Comparison of ENCODE assay signal across 9 mouse cellular contexts in the genomic region with DNA sequence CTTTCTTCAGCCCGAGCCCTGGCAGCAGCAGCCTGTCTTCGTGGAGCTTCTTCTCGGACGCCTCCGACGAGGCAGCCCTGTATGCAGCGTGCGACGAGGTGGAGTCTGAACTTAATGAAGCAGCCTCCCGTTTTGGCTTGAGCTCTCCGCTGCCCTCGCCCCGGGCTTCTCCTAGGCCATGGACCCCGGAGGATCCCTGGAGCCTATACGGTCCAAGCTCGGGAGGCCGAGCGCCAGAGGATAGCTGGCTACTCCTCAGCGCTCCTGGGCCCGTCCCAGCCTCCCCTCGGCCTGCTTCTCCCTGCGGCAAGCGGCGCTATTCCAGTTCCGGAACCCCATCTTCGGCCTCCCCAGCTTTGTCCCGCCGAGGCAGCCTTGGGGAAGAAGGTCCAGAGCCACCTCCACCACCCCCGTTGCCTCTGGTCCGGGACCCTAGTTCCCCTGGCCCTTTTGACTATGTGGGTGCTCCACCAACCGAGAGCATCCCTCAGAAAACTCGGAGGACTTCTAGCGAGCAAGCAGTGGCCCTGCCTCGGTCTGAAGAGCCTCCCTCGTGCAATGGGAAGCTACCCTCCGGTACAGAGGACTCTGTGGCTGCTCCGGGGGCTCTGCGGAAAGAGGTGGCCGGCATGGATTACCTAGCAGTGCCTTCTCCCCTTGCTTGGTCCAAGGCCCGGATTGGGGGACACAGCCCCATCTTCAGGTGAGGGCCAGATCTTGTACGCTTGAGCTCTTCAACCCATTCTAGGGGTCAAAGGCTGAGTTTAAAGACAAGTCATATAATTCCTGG. TPM values are rescaled to one million over a fixed set of nuclear protein-coding genes. Genes with fewer than 3 reads are reported as not detected.
DNase-seq lines count a peak whose midpoint lies in the region; ATAC-seq and TF ChIP-seq lines count a peak whose summit lies in the region.
"Had no signal": no experiment of that assay in that cellular context is flagged by ENCODE, and none has a peak within 500 bp of the region (broad histone marks: within the 10 kb centered on the region; RNA-seq: fewer than 3 reads in every experiment).

No protein-coding gene starts in this region.

- peak overlapping the region; percentile 80 for H3K9ac ChIP-seq in kidney, embryonic 14.5 days (ENCODE audit: low read depth, low read length)
- peak overlapping the region; percentile 63 for H3K9ac ChIP-seq in heart, embryonic 11.5 days (ENCODE audit: low read depth, low read length)
- H3K9ac ChIP-seq in limb, embryonic 11.5 days (ENCODE audit: low read length), result peak overlapping the region; percentile 97

- H3K36me3 ChIP-seq in kidney, embryonic 14.5 days (ENCODE audit: control insufficient read depth, insufficient read depth, low read length), result peaks cover 29% of the 10 kb centered on the region
- H3K36me3 ChIP-seq in heart, embryonic 11.5 days (ENCODE audit: control insufficient read depth, insufficient read depth, low read length), result no peaks in the 10 kb centered on the region; the same call in 1 of the 2 replicates
- peaks cover 9% of the 10 kb centered on the region; the same call in 1 of the 2 replicates for H3K36me3 ChIP-seq in limb, embryonic 11.5 days (ENCODE audit: control insufficient read depth, insufficient read depth, low read length)
- H3K36me3 ChIP-seq in small intestine, adult 2 months (ENCODE audit: control insufficient read depth, insufficient read depth, low read length), result no peaks in the 10 kb centered on the region

- H3K4me2 ChIP-seq in kidney, embryonic 14.5 days (replicated peaks; ENCODE audit: low read depth, low read length), result peak overlapping the region; percentile 81
- peak overlapping the region; percentile 94 for H3K4me2 ChIP-seq in heart, embryonic 11.5 days
- peak overlapping the region; percentile 95 for H3K4me2 ChIP-seq in limb, embryonic 11.5 days (ENCODE audit: low read depth, severe bottlenecking)

- no peak for ATAC-seq in kidney, embryonic 14.5 days (ENCODE audit: low FRiP score, low TSS enrichment)
- ATAC-seq in heart, embryonic 11.5 days (replicated peaks; ENCODE audit: insufficient number of reproducible peaks, low FRiP score, low TSS enrichment), result no peak
- no peak for ATAC-seq in limb, embryonic 11.5 days (ENCODE audit: insufficient number of reproducible peaks, low FRiP score, low TSS enrichment, low read depth)
- ATAC-seq: Patski had no signal

- H3K9me3 ChIP-seq in kidney, embryonic 14.5 days (ENCODE audit: control insufficient read depth, low read length), result no peaks in the 10 kb centered on the region
- H3K9me3 ChIP-seq in heart, embryonic 11.5 days (replicated peaks; ENCODE audit: control insufficient read depth, low read length), result no peaks in the 10 kb centered on the region
- H3K9me3 ChIP-seq in limb, embryonic 11.5 days (ENCODE audit: control insufficient read depth, low read length), result no peaks in the 10 kb centered on the region

- WGBS in kidney, embryonic 14.5 days, result 13% methylated on average over 39 of the region's 41 CpGs
- 14% methylated on average over 41 of the region's 41 CpGs for WGBS in heart, embryonic 11.5 days (ENCODE audit: insufficient replicate concordance)
- 7% methylated on average over 41 of the region's 41 CpGs for WGBS in limb, embryonic 11.5 days
- WGBS in small intestine, adult 2 months, result 62% methylated on average over 41 of the region's 41 CpGs

- TF ChIP-seq CTCF in small intestine, adult 2 months (IDR thresholded peaks at IDR 0.05; ENCODE audit: extremely low read depth, insufficient read length, insufficient replicate concordance, low read depth, low read length), result no peak

- no peak for DNase-seq in kidney, adult 18-20 months
- peak; percentile 42 for DNase-seq in embryo, embryonic 9.5 days (ENCODE audit: extremely low spot score)
- DNase-seq in limb, embryonic 11.5 days (ENCODE audit: low spot score), result peak; percentile 47
- no peak for DNase-seq in left cerebral cortex, adult 9 months (ENCODE audit: low spot score in 2 of 2)
- no peak for DNase-seq in frontal cortex, postnatal 25 days (ENCODE audit: low spot score in 2 of 2)

- H3K4me1 ChIP-seq in kidney, embryonic 14.5 days (ENCODE audit: control insufficient read depth, insufficient read depth, low read length), result peaks cover 31% of the 10 kb centered on the region
- H3K4me1 ChIP-seq in heart, embryonic 11.5 days (ENCODE audit: control insufficient read depth, insufficient read depth, low read length), result peaks cover 36% of the 10 kb centered on the region
- H3K4me1 ChIP-seq in limb, embryonic 11.5 days (ENCODE audit: control insufficient read depth, insufficient read depth, low read length), result peaks cover 23% of the 10 kb centered on the region
- H3K4me1 ChIP-seq in small intestine, adult 2 months (ENCODE audit: control insufficient read depth, insufficient read depth, insufficient read length, low read length), result peaks cover 5% of the 10 kb centered on the region

- H3K4me3 ChIP-seq in kidney, embryonic 14.5 days (ENCODE audit: low read length), result peak overlapping the region; percentile 83
- H3K4me3 ChIP-seq in heart, embryonic 11.5 days (ENCODE audit: low read depth, low read length), result peak overlapping the region; percentile 64
- peak overlapping the region; percentile 96 for H3K4me3 ChIP-seq in limb, embryonic 11.5 days (ENCODE audit: low read depth, low read length)
- H3K4me3 ChIP-seq in small intestine, adult 2 months (ENCODE audit: low read depth, low read length), result peak overlapping the region; percentile 19

- H3K27me3 ChIP-seq in kidney, embryonic 14.5 days (ENCODE audit: control insufficient read depth, insufficient read depth, low read length), result no peaks in the 10 kb centered on the region
- H3K27me3 ChIP-seq in heart, embryonic 11.5 days (ENCODE audit: control insufficient read depth, insufficient read depth, low read length), result peaks cover 11% of the 10 kb centered on the region
- H3K27me3 ChIP-seq in limb, embryonic 11.5 days (ENCODE audit: control insufficient read depth, insufficient read depth, low read length), result no peaks in the 10 kb centered on the region
- H3K27me3 ChIP-seq in small intestine, adult 2 months (ENCODE audit: control insufficient read depth, insufficient read depth, low read length), result peaks cover 28% of the 10 kb centered on the region
- H3K27me3 ChIP-seq: Patski had no signal

- TF ChIP-seq POLR2A in small intestine, adult 2 months (IDR thresholded peaks at IDR 0.05; ENCODE audit: low read depth, low read length), result no peak

- 0 out of 2 replicates have a peak overlapping the region, but pooled peaks have one; percentile 9 for H3K27ac ChIP-seq in kidney, embryonic 14.5 days (ENCODE audit: low read depth, low read length)
- H3K27ac ChIP-seq in heart, embryonic 11.5 days (ENCODE audit: low read depth, low read length), result no peak overlapping the region
- H3K27ac ChIP-seq in limb, embryonic 11.5 days (replicated peaks; ENCODE audit: low read depth, low read length), result peak overlapping the region; percentile 100
- H3K27ac ChIP-seq in small intestine, adult 2 months (ENCODE audit: insufficient read depth, low read depth, low read length), result no peak overlapping the region

RNA-seq across cellular contexts. Expression of gene Nfatc4, which starts 3.8 kb away (rescaled TPM):
- 26.3 and 33.8 TPM in 2 replicates for polyA plus RNA-seq in kidney, embryonic 14.5 days (2014; fragmentation: Nextera tagmentation; extraction: Ambion mirVana)
- 15.5 and 16.9 TPM in 2 replicates for polyA plus RNA-seq in heart, embryonic 11.5 days (2014; fragmentation: Nextera tagmentation; extraction: Ambion mirVana)
- polyA plus RNA-seq in limb, embryonic 11.5 days (2014; fragmentation: Nextera tagmentation; extraction: Ambion mirVana), result 105 and 106 TPM in 2 replicates
- polyA plus RNA-seq in small intestine, adult 2 months (2012; rRNA removed), result 5.8 and 7.6 TPM in 2 replicates

RNA-seq across cellular contexts. Expression of gene Nynrin, which starts 27.1 kb away (rescaled TPM):
- 11.0 and 15.6 TPM in 2 replicates for polyA plus RNA-seq in kidney, embryonic 14.5 days (2014; fragmentation: Nextera tagmentation; extraction: Ambion mirVana)
- 12.5 and 20.3 TPM in 2 replicates for polyA plus RNA-seq in heart, embryonic 11.5 days (2014; fragmentation: Nextera tagmentation; extraction: Ambion mirVana)
- 21.6 and 24.7 TPM in 2 replicates for polyA plus RNA-seq in limb, embryonic 11.5 days (2014; fragmentation: Nextera tagmentation; extraction: Ambion mirVana)
- 1.4 and 1.8 TPM in 2 replicates for polyA plus RNA-seq in small intestine, adult 2 months (2012; rRNA removed)
- polyA plus RNA-seq: Patski had no signal

RNA-seq across cellular contexts. Expression of gene Ripk3, which starts 38.1 kb away (rescaled TPM):
- polyA plus RNA-seq in kidney, embryonic 14.5 days (2014; fragmentation: Nextera tagmentation; extraction: Ambion mirVana), result 38.1 and 43.3 TPM in 2 replicates
- 19.6 and 19.8 TPM in 2 replicates for polyA plus RNA-seq in heart, embryonic 11.5 days (2014; fragmentation: Nextera tagmentation; extraction: Ambion mirVana)
- 26.3 and 30.8 TPM in 2 replicates for polyA plus RNA-seq in limb, embryonic 11.5 days (2014; fragmentation: Nextera tagmentation; extraction: Ambion mirVana)
- 24.7 and 42.1 TPM in 2 replicates for polyA plus RNA-seq in small intestine, adult 2 months (2012; rRNA removed)

RNA-seq across cellular contexts. Expression of gene Adcy4, which starts 42.9 kb away (rescaled TPM):
- 7.8 and 10.4 TPM in 2 replicates for polyA plus RNA-seq in kidney, embryonic 14.5 days (2014; fragmentation: Nextera tagmentation; extraction: Ambion mirVana)
- polyA plus RNA-seq in heart, embryonic 11.5 days (2014; fragmentation: Nextera tagmentation; extraction: Ambion mirVana), result 13.2 and 19.7 TPM in 2 replicates
- polyA plus RNA-seq in limb, embryonic 11.5 days (2014; fragmentation: Nextera tagmentation; extraction: Ambion mirVana), result 13.2 and 15.0 TPM in 2 replicates
- 3.3 and 6.1 TPM in 2 replicates for polyA plus RNA-seq in small intestine, adult 2 months (2012; rRNA removed)
- polyA plus RNA-seq: Patski had no signal

RNA-seq across cellular contexts. Expression of gene Cbln3, which starts 57.4 kb away (rescaled TPM):
- 0.23 and 0.31 TPM in 2 replicates for polyA plus RNA-seq in kidney, embryonic 14.5 days (2014; fragmentation: Nextera tagmentation; extraction: Ambion mirVana)
- polyA plus RNA-seq in heart, embryonic 11.5 days (2014; fragmentation: Nextera tagmentation; extraction: Ambion mirVana), result 0.30 and 0.42 TPM in 2 replicates
- 0.11 and 0.27 TPM in 2 replicates for polyA plus RNA-seq in limb, embryonic 11.5 days (2014; fragmentation: Nextera tagmentation; extraction: Ambion mirVana)
- 0.56 and 0.61 TPM in 2 replicates for polyA plus RNA-seq in small intestine, adult 2 months (2012; rRNA removed)

Comparison
In these comparisons a context has a peak if more than half of its experiments do, and no peak if none do; other contexts are left out.
1. H3K27ac ChIP-seq: peak in kidney, embryonic 14.5 days (single experiment) and limb, embryonic 11.5 days (single experiment); none in heart, embryonic 11.5 days (single experiment) and small intestine, adult 2 months (single experiment).
2. H3K4me3 ChIP-seq: peak in every context shown above with its lines; median percentile 96 in limb, embryonic 11.5 days; 83 in kidney, embryonic 14.5 days; 64 in heart, embryonic 11.5 days; 19 in small intestine, adult 2 months.
3. DNase-seq: peak in embryo, embryonic 9.5 days (single experiment) and limb, embryonic 11.5 days (single experiment); none in kidney, adult 18-20 months (single experiment), left cerebral cortex, adult 9 months (0 of 2) and frontal cortex, postnatal 25 days (0 of 2).
4. Peak in every context shown above with its lines, with median percentiles within 50 percentile points of each other: H3K4me2 ChIP-seq and H3K9ac ChIP-seq.